Mouse (Mus musculus): Measurements from ENCODE around the gene 4921504E06Rik. TPM values are rescaled to one million over a fixed set of nuclear protein-coding genes. Genes with fewer than 3 reads are reported as not detected.

The 4921504E06Rik gene
- polyA plus RNA-seq, 1 experiment from 2014 or later = not detected

DNA sequence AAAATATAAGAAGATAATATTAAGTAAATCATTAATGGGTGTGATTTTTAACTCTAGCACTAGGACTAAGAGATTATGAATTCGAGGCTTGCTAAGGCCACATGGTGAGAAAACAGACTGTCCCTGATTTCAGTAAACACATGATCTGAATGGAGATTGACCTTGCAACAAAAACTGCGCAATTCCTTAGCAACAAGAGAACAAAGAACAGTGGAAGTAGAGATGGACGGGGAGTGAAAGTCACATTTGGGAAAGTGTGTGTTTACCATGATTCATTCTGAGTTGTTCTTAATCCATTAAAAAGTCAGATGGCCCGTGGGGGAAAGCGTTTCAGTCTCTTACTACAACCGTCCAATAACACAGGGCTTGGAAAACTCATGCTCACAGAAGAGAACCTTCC, 25.5 kb upstream of the 4921504E06Rik start:
- no peaks in the 10 kb centered on the region for H3K27me3 ChIP-seq (ENCODE audit: control insufficient read depth, insufficient read depth, low read length)
- no peaks in the 10 kb centered on the region for H3K36me3 ChIP-seq (replicated peaks; ENCODE audit: control insufficient read depth, insufficient read depth, low read depth, low read length)
- H3K4me2 ChIP-seq (ENCODE audit: low read depth, low read length) = no peak overlapping the region
- no peak overlapping the region for H3K27ac ChIP-seq (replicated peaks; ENCODE audit: low read depth, low read length)
- no peak for ATAC-seq (replicated peaks; ENCODE audit: insufficient number of reproducible peaks, low FRiP score, low TSS enrichment, low read depth)
- no peaks in the 10 kb centered on the region for H3K4me1 ChIP-seq (ENCODE audit: control insufficient read depth, insufficient read depth, low read length)
- 76% methylated on average over 6 of the region's 6 CpGs for WGBS
- no peak overlapping the region for H3K9ac ChIP-seq (replicated peaks; ENCODE audit: low read length)
- no peak overlapping the region for H3K4me3 ChIP-seq (ENCODE audit: low read depth, low read length)
- DNase-seq (ENCODE audit: low spot score) = no peak
- H3K9me3 ChIP-seq (replicated peaks; ENCODE audit: control insufficient read depth, low read length) = no peaks in the 10 kb centered on the region

DNA sequence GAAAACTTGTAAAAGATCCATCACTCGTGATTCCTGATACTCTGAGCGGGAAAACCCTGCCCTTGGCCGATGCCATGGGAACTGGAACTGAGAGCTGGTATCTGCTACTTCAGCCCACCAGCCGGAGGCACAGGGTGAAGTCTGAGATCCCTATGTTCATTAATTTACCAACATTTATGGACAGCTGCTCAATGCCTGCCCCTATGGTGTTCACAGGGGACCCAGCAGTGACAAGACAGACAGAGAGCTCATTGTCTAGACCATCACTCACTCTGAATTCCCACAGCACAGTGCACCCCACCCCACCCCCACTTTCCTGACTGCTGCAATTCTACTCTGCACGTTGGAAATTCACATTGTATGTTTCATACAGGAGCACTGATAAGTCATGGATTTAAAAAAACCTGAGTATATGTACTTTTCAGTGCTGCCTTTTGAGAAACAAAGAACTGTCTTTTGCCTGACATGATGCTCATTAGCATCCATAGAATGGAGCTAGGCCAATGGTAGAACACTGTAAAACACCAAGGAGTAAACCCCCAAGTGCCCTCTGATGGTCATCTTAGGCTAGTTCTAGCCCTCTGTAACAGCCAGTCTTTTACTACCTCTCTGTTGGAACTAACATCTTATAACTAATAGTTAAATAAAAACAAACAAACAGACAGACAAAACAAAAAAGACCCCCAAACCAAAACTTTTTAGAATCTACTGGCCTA, 8.6 kb upstream of the 4921504E06Rik start:
- ATAC-seq (replicated peaks; ENCODE audit: insufficient number of reproducible peaks, low FRiP score, low TSS enrichment, low read depth) (peak; percentile 86), DNase-seq (ENCODE audit: low spot score) (no peak)

GRCm38 (mm10) chr2:19560654-19561053, 6.9 kb upstream of the 4921504E06Rik start:
- ATAC-seq (replicated peaks; ENCODE audit: insufficient number of reproducible peaks, low FRiP score, low TSS enrichment, low read depth) (no peak), DNase-seq (ENCODE audit: low spot score) (no peak)
- no peak overlapping the region for H3K4me3 ChIP-seq (ENCODE audit: low read depth, low read length)
- no peaks in the 10 kb centered on the region for H3K4me1 ChIP-seq (ENCODE audit: control insufficient read depth, insufficient read depth, low read length)
- no peaks in the 10 kb centered on the region for H3K27me3 ChIP-seq (ENCODE audit: control insufficient read depth, insufficient read depth, low read length)
- no peaks in the 10 kb centered on the region for H3K36me3 ChIP-seq (replicated peaks; ENCODE audit: control insufficient read depth, insufficient read depth, low read depth, low read length)
- H3K9me3 ChIP-seq (replicated peaks; ENCODE audit: control insufficient read depth, low read length) = no peaks in the 10 kb centered on the region
- H3K9ac ChIP-seq (replicated peaks; ENCODE audit: low read length) = no peak overlapping the region
- H3K27ac ChIP-seq (replicated peaks; ENCODE audit: low read depth, low read length) = no peak overlapping the region
- 68% methylated on average over 2 of the region's 2 CpGs for WGBS
- no peak overlapping the region for H3K4me2 ChIP-seq (ENCODE audit: low read depth, low read length)

More for the DNA sequence above, 8.6 kb upstream of the 4921504E06Rik start:
- WGBS = 53% methylated on average over 5 of the region's 5 CpGs
- no peaks in the 10 kb centered on the region for H3K36me3 ChIP-seq (replicated peaks; ENCODE audit: control insufficient read depth, insufficient read depth, low read depth, low read length)
- no peak overlapping the region for H3K4me3 ChIP-seq (ENCODE audit: low read depth, low read length)
- no peaks in the 10 kb centered on the region for H3K27me3 ChIP-seq (ENCODE audit: control insufficient read depth, insufficient read depth, low read length)
- no peak overlapping the region for H3K27ac ChIP-seq (replicated peaks; ENCODE audit: low read depth, low read length)
- no peaks in the 10 kb centered on the region for H3K9me3 ChIP-seq (replicated peaks; ENCODE audit: control insufficient read depth, low read length)
- no peak overlapping the region for H3K4me2 ChIP-seq (ENCODE audit: low read depth, low read length)
- no peak overlapping the region for H3K9ac ChIP-seq (replicated peaks; ENCODE audit: low read length)
- no peaks in the 10 kb centered on the region for H3K4me1 ChIP-seq (ENCODE audit: control insufficient read depth, insufficient read depth, low read length)

DNA sequence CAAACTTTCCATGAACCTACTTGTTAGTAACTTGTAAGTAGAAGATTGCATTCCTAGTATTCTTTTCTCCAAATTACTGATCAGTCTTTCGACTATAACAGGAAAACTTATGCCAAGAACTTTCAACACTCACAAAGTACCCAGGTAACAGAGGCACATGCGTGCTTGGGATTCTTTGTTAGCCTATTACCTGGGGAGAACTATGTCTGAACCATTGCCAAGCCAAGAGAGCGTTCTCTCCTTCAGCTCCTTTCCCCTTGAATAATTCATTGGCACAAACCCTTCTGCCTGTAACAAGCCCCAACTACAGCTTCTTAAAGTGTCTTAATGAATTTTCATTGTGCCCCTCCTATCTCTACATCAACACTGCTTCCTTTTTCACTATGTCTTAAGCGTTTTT, 6.4 kb upstream of the 4921504E06Rik start:
- H3K27me3 ChIP-seq (ENCODE audit: control insufficient read depth, insufficient read depth, low read length) = no peaks in the 10 kb centered on the region
- no peak overlapping the region for H3K4me3 ChIP-seq (ENCODE audit: low read depth, low read length)
- WGBS = 59% methylated on average over 4 of the region's 4 CpGs
- DNase-seq (ENCODE audit: low spot score) (no peak), ATAC-seq (replicated peaks; ENCODE audit: insufficient number of reproducible peaks, low FRiP score, low TSS enrichment, low read depth) (no peak)
- H3K27ac ChIP-seq (replicated peaks; ENCODE audit: low read depth, low read length) = no peak overlapping the region
- no peaks in the 10 kb centered on the region for H3K4me1 ChIP-seq (ENCODE audit: control insufficient read depth, insufficient read depth, low read length)
- no peak overlapping the region for H3K9ac ChIP-seq (replicated peaks; ENCODE audit: low read length)
- H3K9me3 ChIP-seq (replicated peaks; ENCODE audit: control insufficient read depth, low read length) = no peaks in the 10 kb centered on the region
- H3K36me3 ChIP-seq (replicated peaks; ENCODE audit: control insufficient read depth, insufficient read depth, low read depth, low read length) = no peaks in the 10 kb centered on the region
- H3K4me2 ChIP-seq (ENCODE audit: low read depth, low read length) = no peak overlapping the region

DNA sequence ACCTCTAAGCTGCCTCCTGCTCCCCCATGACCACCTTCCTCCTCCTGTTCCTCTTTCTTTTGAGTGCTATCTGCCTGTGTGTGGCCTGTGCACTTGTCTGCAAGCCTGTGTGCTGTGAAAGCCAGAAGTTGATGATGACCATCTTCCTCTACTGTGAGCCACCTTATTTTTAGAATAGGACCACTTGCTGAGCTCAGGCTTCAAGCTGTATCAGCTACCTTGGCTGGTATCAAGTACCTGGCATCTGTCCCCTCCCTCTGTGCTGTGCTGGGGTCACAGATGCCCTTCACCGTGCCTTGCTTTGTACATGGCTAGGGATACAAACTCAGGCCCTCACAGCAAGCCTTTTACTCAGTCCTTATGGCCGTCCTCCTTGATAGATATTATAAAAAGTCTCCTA, 2.3 kb downstream of the 4921504E06Rik start:
- no peaks in the 10 kb centered on the region for H3K4me1 ChIP-seq (ENCODE audit: control insufficient read depth, insufficient read depth, low read length)
- no peaks in the 10 kb centered on the region for H3K9me3 ChIP-seq (replicated peaks; ENCODE audit: control insufficient read depth, low read length)
- no peak overlapping the region for H3K4me2 ChIP-seq (ENCODE audit: low read depth, low read length)
- no peak overlapping the region for H3K27ac ChIP-seq (replicated peaks; ENCODE audit: low read depth, low read length)
- no peak for DNase-seq (ENCODE audit: low spot score)
- H3K36me3 ChIP-seq (replicated peaks; ENCODE audit: control insufficient read depth, insufficient read depth, low read depth, low read length) = no peaks in the 10 kb centered on the region
- no peak for ATAC-seq (replicated peaks; ENCODE audit: insufficient number of reproducible peaks, low FRiP score, low TSS enrichment, low read depth)
- H3K9ac ChIP-seq (replicated peaks; ENCODE audit: low read length) = no peak overlapping the region
- WGBS = 69% methylated on average over 2 of the region's 2 CpGs
- H3K27me3 ChIP-seq (ENCODE audit: control insufficient read depth, insufficient read depth, low read length) = no peaks in the 10 kb centered on the region
- H3K4me3 ChIP-seq (ENCODE audit: low read depth, low read length) = no peak overlapping the region

DNA sequence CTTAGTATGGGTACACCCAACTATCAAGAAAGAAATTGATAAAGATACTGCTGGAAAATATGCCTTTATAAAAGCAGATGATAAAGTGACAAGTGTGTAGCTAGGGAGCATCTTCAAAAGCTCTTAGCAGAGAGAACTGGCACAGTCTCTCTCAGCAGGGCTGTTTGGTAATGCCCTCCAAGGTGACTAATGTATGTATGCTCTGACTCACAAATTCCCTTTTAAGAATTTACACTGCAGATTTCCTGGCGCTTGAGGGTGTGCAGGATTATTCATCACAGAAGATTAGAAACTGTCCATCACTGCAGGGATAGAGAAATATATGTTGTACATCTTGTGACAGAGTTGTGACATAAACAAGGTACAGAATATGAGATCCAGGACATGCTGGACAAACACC, 12.8 kb downstream of the 4921504E06Rik start:
- no peak overlapping the region for H3K9ac ChIP-seq (replicated peaks; ENCODE audit: low read length)
- no peaks in the 10 kb centered on the region for H3K4me1 ChIP-seq (ENCODE audit: control insufficient read depth, insufficient read depth, low read length)
- no peak overlapping the region for H3K27ac ChIP-seq (replicated peaks; ENCODE audit: low read depth, low read length)
- DNase-seq (ENCODE audit: low spot score) (no peak), ATAC-seq (replicated peaks; ENCODE audit: insufficient number of reproducible peaks, low FRiP score, low TSS enrichment, low read depth) (no peak)
- H3K27me3 ChIP-seq (ENCODE audit: control insufficient read depth, insufficient read depth, low read length) = no peaks in the 10 kb centered on the region
- WGBS = 70% methylated on average over 1 of the region's 1 CpGs
- H3K36me3 ChIP-seq (replicated peaks; ENCODE audit: control insufficient read depth, insufficient read depth, low read depth, low read length) = no peaks in the 10 kb centered on the region
- no peak overlapping the region for H3K4me3 ChIP-seq (ENCODE audit: low read depth, low read length)
- H3K4me2 ChIP-seq (ENCODE audit: low read depth, low read length) = no peak overlapping the region
- H3K9me3 ChIP-seq (replicated peaks; ENCODE audit: control insufficient read depth, low read length) = no peaks in the 10 kb centered on the region

GRCm38 (mm10) chr2:19529428-19529827, 24.3 kb downstream of the 4921504E06Rik start:
- H3K36me3 ChIP-seq (replicated peaks; ENCODE audit: control insufficient read depth, insufficient read depth, low read depth, low read length) = no peaks in the 10 kb centered on the region
- H3K27me3 ChIP-seq (ENCODE audit: control insufficient read depth, insufficient read depth, low read length) = no peaks in the 10 kb centered on the region
- H3K4me3 ChIP-seq (ENCODE audit: low read depth, low read length) = no peak overlapping the region
- H3K4me2 ChIP-seq (ENCODE audit: low read depth, low read length) = no peak overlapping the region
- H3K9ac ChIP-seq (replicated peaks; ENCODE audit: low read length) = no peak overlapping the region
- 79% methylated on average over 2 of the region's 2 CpGs for WGBS
- peak; percentile 72 for ATAC-seq (replicated peaks; ENCODE audit: insufficient number of reproducible peaks, low FRiP score, low TSS enrichment, low read depth)
- H3K9me3 ChIP-seq (replicated peaks; ENCODE audit: control insufficient read depth, low read length) = no peaks in the 10 kb centered on the region
- no peak for DNase-seq (ENCODE audit: low spot score)
- H3K27ac ChIP-seq (replicated peaks; ENCODE audit: low read depth, low read length) = no peak overlapping the region
- H3K4me1 ChIP-seq (ENCODE audit: control insufficient read depth, insufficient read depth, low read length) = no peaks in the 10 kb centered on the region

DNA sequence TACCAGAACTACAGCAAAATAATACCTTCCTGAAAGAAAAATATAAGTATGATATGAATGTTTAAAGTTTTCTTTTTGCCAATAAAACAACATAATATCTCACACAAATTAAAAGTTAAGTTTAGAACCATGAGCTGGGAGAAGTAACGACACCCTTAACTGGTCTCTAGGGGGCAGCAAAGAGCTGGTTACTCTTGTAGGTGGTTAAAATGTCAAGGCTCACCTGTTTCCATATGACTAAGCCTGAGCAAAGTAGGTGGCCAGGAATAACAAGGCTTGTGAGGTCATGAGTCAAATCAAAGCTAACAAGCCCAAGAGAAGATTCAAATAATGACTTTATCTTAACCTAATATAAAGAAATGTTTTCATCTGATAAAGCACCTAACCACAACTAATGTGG, 24.9 kb downstream of the 4921504E06Rik start:
- H3K9me3 ChIP-seq (replicated peaks; ENCODE audit: control insufficient read depth, low read length) = no peaks in the 10 kb centered on the region
- no peaks in the 10 kb centered on the region for H3K27me3 ChIP-seq (ENCODE audit: control insufficient read depth, insufficient read depth, low read length)
- no peaks in the 10 kb centered on the region for H3K4me1 ChIP-seq (ENCODE audit: control insufficient read depth, insufficient read depth, low read length)
- ATAC-seq (replicated peaks; ENCODE audit: insufficient number of reproducible peaks, low FRiP score, low TSS enrichment, low read depth) = no peak
- H3K27ac ChIP-seq (replicated peaks; ENCODE audit: low read depth, low read length) = no peak overlapping the region
- 0% methylated on average over 1 of the region's 1 CpGs for WGBS
- DNase-seq (ENCODE audit: low spot score) = peak; percentile 80
- H3K36me3 ChIP-seq (replicated peaks; ENCODE audit: control insufficient read depth, insufficient read depth, low read depth, low read length) = no peaks in the 10 kb centered on the region
- H3K4me3 ChIP-seq (ENCODE audit: low read depth, low read length) = no peak overlapping the region
- H3K4me2 ChIP-seq (ENCODE audit: low read depth, low read length) = no peak overlapping the region
- H3K9ac ChIP-seq (replicated peaks; ENCODE audit: low read length) = no peak overlapping the region

Data from embryonic facial prominence, embryonic 11.5 days (tissue).